Mouse (Mus musculus) cortical plate, adult 2 months (tissue): Measurements from ENCODE around the gene Coq4.

Experiments
- CTCF ChIP-seq: fragments of 200-500 bp; IDR thresholded peaks from 2 replicates; pipeline ENCODE4 v1.5.1; 2011; ENCODE audit warnings: mild to moderate bottlenecking, control low read depth, low read length; ENCODE audit not compliant: insufficient read depth; ENCODE audit errors: extremely low read depth
- POLR2A ChIP-seq: fragments of 200-500 bp; IDR thresholded peaks from 2 replicates; pipeline ENCODE4 v1.6.1; 2011; ENCODE audit warnings: mild to moderate bottlenecking, low read length, control low read depth; ENCODE audit not compliant: insufficient read depth; ENCODE audit errors: extremely low read depth

- no peak for TF ChIP-seq CTCF
- no peak for TF ChIP-seq POLR2A
Observed at GRCm38 (mm10) chr2:29770162-29770561, 17.1 kb upstream of the Coq4 start.
